Mouse (Mus musculus): Measurements from ENCODE around the gene Tmem209.

DNA sequence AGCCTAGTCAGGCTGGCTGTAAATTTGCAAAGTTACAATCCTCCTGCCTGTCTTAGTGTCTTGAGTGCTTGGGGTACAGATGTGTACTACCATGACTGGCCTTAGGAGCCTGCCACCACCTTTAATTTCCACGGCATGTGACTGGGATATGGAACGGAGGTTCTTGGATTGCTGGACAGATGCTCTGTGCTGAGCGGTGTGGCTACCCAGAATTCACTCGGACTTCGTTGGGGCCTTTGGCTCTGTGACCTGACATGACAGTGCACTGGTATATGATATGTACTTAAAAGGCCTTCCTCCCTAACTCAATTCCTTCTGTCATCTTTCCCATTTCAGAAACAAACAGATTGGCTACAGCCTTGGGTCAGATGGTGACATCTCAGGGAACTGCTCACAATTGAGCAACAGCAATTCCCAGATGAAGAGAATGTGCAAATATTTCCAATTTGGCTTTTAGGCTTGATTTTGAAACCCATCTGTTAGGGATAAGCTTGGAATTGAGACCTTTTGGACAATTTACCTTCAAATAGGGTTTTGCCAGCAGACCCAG lies 45.1 kb upstream of the Tmem209 start:
- no peak for TF ChIP-seq POLR2A (IDR thresholded peaks at IDR 0.05; ENCODE audit: borderline replicate concordance, extremely low read depth, insufficient read depth, insufficient read length, poor library complexity, severe bottlenecking)
- no peak for TF ChIP-seq CTCF (IDR thresholded peaks at IDR 0.05; ENCODE audit: borderline replicate concordance, extremely low read depth, insufficient read depth, insufficient read length)
